Mouse (Mus musculus): ENCODE results near the gene Nr1h3.

Gene Nr1h3

GRCm38 (mm10) chr2:91202222-91202971, at the start of gene Nr1h3, which contains the start of gene Acp2:
TSS of gene Nr1h3 (minus strand) at chr2:91202834.
TSS of gene Acp2 (plus strand) at chr2:91202885.
- DNase-seq (ENCODE audit: inconsistent age in 2 of 2, low spot score in 1 of 2), result peak; percentile 95 to 99

- peak in 1 of 2 experiments; percentile 81 for DNase-seq (ENCODE audit: inconsistent age in 2 of 2, low spot score in 1 of 2)
Observed at GRCm38 (mm10) chr2:91252001-91252400, 49.4 kb upstream of the Nr1h3 start.

GRCm38 (mm10) chr2:91248366-91248765, 45.7 kb upstream of the Nr1h3 start:
- no peak for DNase-seq (ENCODE audit: inconsistent age in 2 of 2, low spot score in 1 of 2)

- DNase-seq (ENCODE audit: inconsistent age in 2 of 2, low spot score in 1 of 2), result no peak
Observed at GRCm38 (mm10) chr2:91244557-91245228, 42.1 kb upstream of the Nr1h3 start.

- DNase-seq (ENCODE audit: inconsistent age in 2 of 2, low spot score in 1 of 2), result peak in 1 of 2 experiments; percentile 39
Observed at GRCm38 (mm10) chr2:91243416-91243815, 40.8 kb upstream of the Nr1h3 start.

- peak in 1 of 2 experiments; percentile 53 for DNase-seq (ENCODE audit: inconsistent age in 2 of 2, low spot score in 1 of 2)
Observed at GRCm38 (mm10) chr2:91242547-91242946, 39.9 kb upstream of the Nr1h3 start.

- DNase-seq (ENCODE audit: inconsistent age in 2 of 2, low spot score in 1 of 2), result peak in 1 of 2 experiments; percentile 76
Observed at GRCm38 (mm10) chr2:91237511-91238080, 35.0 kb upstream of the Nr1h3 start.

GRCm38 (mm10) chr2:91236601-91237510, 34.2 kb upstream of the Nr1h3 start, which contains the start of gene Ddb2:
TSS of gene Ddb2 (minus strand) at chr2:91236982.
- peak; percentile 94 to 98 for DNase-seq (ENCODE audit: inconsistent age in 2 of 2, low spot score in 1 of 2)

- DNase-seq (ENCODE audit: inconsistent age in 2 of 2, low spot score in 1 of 2), result no peak
Observed at GRCm38 (mm10) chr2:91229735-91230134, 27.1 kb upstream of the Nr1h3 start.

GRCm38 (mm10) chr2:91223614-91224013, 21.0 kb upstream of the Nr1h3 start:
- no peak for DNase-seq (ENCODE audit: inconsistent age in 2 of 2, low spot score in 1 of 2)

- no peak for DNase-seq (ENCODE audit: inconsistent age in 2 of 2, low spot score in 1 of 2)
Observed at GRCm38 (mm10) chr2:91220501-91220900, 17.9 kb upstream of the Nr1h3 start.

GRCm38 (mm10) chr2:91217032-91217431, 14.4 kb upstream of the Nr1h3 start:
- DNase-seq (ENCODE audit: inconsistent age in 2 of 2, low spot score in 1 of 2), result peak; percentile 39 to 71

GRCm38 (mm10) chr2:91213311-91213710, 10.7 kb upstream of the Nr1h3 start:
- no peak for DNase-seq (ENCODE audit: inconsistent age in 2 of 2, low spot score in 1 of 2)

GRCm38 (mm10) chr2:91206254-91206775, 3.7 kb upstream of the Nr1h3 start:
- DNase-seq (ENCODE audit: inconsistent age in 2 of 2, low spot score in 1 of 2), result no peak

- DNase-seq (ENCODE audit: inconsistent age in 2 of 2, low spot score in 1 of 2), result peak in 1 of 2 experiments; percentile 56
Observed at GRCm38 (mm10) chr2:91202972-91203656, 480 bp upstream of the Nr1h3 start.

- no peak for DNase-seq (ENCODE audit: inconsistent age in 2 of 2, low spot score in 1 of 2)
Observed at GRCm38 (mm10) chr2:91198888-91199287, 3.7 kb downstream of the Nr1h3 start.

GRCm38 (mm10) chr2:91196577-91197001, 6.0 kb downstream of the Nr1h3 start:
- peak; percentile 24 to 49 for DNase-seq (ENCODE audit: inconsistent age in 2 of 2, low spot score in 1 of 2)

GRCm38 (mm10) chr2:91194624-91195332, 7.9 kb downstream of the Nr1h3 start:
- peak; percentile 86 to 92 for DNase-seq (ENCODE audit: inconsistent age in 2 of 2, low spot score in 1 of 2)

GRCm38 (mm10) chr2:91190501-91190900, 12.1 kb downstream of the Nr1h3 start:
- no peak for DNase-seq (ENCODE audit: inconsistent age in 2 of 2, low spot score in 1 of 2)

Measured in adrenal gland, adult (tissue).